Mouse (Mus musculus) MEL (cell line): ENCODE results near the gene Prph2. TPM values are rescaled to one million over a fixed set of nuclear protein-coding genes. Genes with fewer than 3 reads are reported as not detected.

ENCODE experiments used
- DNase-seq: peaks from one replicate; pipeline ENCODE4 v3.0.0; 2011; ENCODE audit warnings: low read depth, low spot score
- H3K27ac ChIP-seq: 2 replicates; pipeline ENCODE4 v1.5.1; 2012; ENCODE audit warnings: low read depth, mild to moderate bottlenecking, control low read depth, low read length, moderate library complexity; ENCODE audit not compliant: control insufficient read depth
- H3K27me3 ChIP-seq, 2 experiments: fragments of 150-350 bp in 1 of 2; sonication (generic) in 1 of 2; 2 replicates each; pipeline ENCODE4 v1.6.1; 2012; ENCODE audit warnings: low read length in 2 of 2, mild to moderate bottlenecking in 2 of 2, improper control_type of control experiment in 1 of 2, moderate library complexity in 1 of 2; ENCODE audit not compliant: insufficient read depth in 2 of 2, control insufficient read depth in 1 of 2
- H3K36me3 ChIP-seq, 2 experiments: 2 replicates each; pipeline ENCODE4 v1.6.1; 2012 to 2014; ENCODE audit warnings: low read length in 2 of 2, improper control_type of control experiment in 1 of 2, inconsistent platforms in 1 of 2, mild to moderate bottlenecking in 1 of 2; ENCODE audit not compliant: insufficient read depth in 2 of 2, control insufficient read depth in 1 of 2
- H3K4me1 ChIP-seq, 2 experiments: fragments of 150-350 bp in 1 of 2; sonication (generic) in 1 of 2; 2 replicates each; pipeline ENCODE4 v1.6.1; 2012; ENCODE audit warnings: low read length in 2 of 2, improper control_type of control experiment in 1 of 2, mild to moderate bottlenecking in 1 of 2; ENCODE audit not compliant: insufficient read depth in 2 of 2, control insufficient read depth in 1 of 2
- H3K4me3 ChIP-seq, 2 experiments: fragments of 150-350 bp in 1 of 2; sonication (generic) in 1 of 2; 2 replicates each; pipeline ENCODE4 v1.5.1; 2012; ENCODE audit warnings: low read depth in 2 of 2, low read length in 2 of 2, mild to moderate bottlenecking in 2 of 2, moderate library complexity in 2 of 2, control low read depth in 1 of 2, improper control_type of control experiment in 1 of 2; ENCODE audit not compliant: control insufficient read depth in 1 of 2, insufficient read depth in 1 of 2
- H3K79me2 ChIP-seq: 2 replicates; pipeline ENCODE4 v1.6.1; 2012; ENCODE audit warnings: mild to moderate bottlenecking, low read length, moderate library complexity; ENCODE audit not compliant: control insufficient read depth, poor library complexity, insufficient read depth
- H3K9ac ChIP-seq: 2 replicates; pipeline ENCODE4 v1.6.1; 2012; ENCODE audit warnings: low read depth, mild to moderate bottlenecking, control low read depth, low read length, moderate library complexity; ENCODE audit not compliant: control insufficient read depth, poor library complexity, severe bottlenecking
- H3K9me3 ChIP-seq: fragments of 150-350 bp; sonication (generic); replicated peaks from 2 replicates; pipeline ENCODE4 v1.6.1; 2012; ENCODE audit warnings: mild to moderate bottlenecking, low read length, improper control_type of control experiment, moderate library complexity; ENCODE audit not compliant: insufficient read depth
- BHLHE40 ChIP-seq: IDR thresholded peaks from 2 replicates; pipeline ENCODE4 v1.6.1; 2012; ENCODE audit warnings: low read depth, mild to moderate bottlenecking, inconsistent platforms, low read length, improper control_type of control experiment, borderline replicate concordance
- CHD1 ChIP-seq: IDR thresholded peaks from 2 replicates; pipeline ENCODE4 v1.6.1; 2012; ENCODE audit warnings: low read depth, mild to moderate bottlenecking, inconsistent platforms, low read length, improper control_type of control experiment
- CTCF ChIP-seq, 3 experiments: IDR thresholded peaks in 2 of 3; conservative IDR thresholded peaks in 1 of 3; 2 replicates each; pipeline ENCODE4 v1.5.1; 2011 to 2012; ENCODE audit warnings: low read length in 3 of 3, low read depth in 2 of 3, mild to moderate bottlenecking in 2 of 3, improper control_type of control experiment in 1 of 3, inconsistent platforms in 1 of 3, mixed read lengths in 1 of 3, moderate library complexity in 1 of 3; ENCODE audit not compliant: control insufficient read depth in 1 of 3, insufficient read depth in 1 of 3, poor library complexity in 1 of 3, severe bottlenecking in 1 of 3
- ELF1 ChIP-seq: IDR thresholded peaks from 2 replicates; pipeline ENCODE4 v1.6.1; 2014; ENCODE audit warnings: low read depth, mild to moderate bottlenecking, inconsistent platforms, low read length, improper control_type of control experiment, moderate library complexity
- GABPA ChIP-seq: IDR thresholded peaks from 2 replicates; pipeline ENCODE4 v1.6.1; 2012; ENCODE audit warnings: low read depth, mild to moderate bottlenecking, inconsistent platforms, low read length, improper control_type of control experiment, moderate library complexity
- JUND ChIP-seq: IDR thresholded peaks from 2 replicates; pipeline ENCODE4 v1.6.1; 2011; ENCODE audit warnings: low read depth, mild to moderate bottlenecking, improper control_type of control experiment, low read length
- KAT2A ChIP-seq: conservative IDR thresholded peaks from 2 replicates; pipeline ENCODE4 v1.6.1; 2012; ENCODE audit warnings: low read depth, low read length, improper control_type of control experiment, inconsistent platforms
- MAX ChIP-seq: IDR thresholded peaks from 2 replicates; pipeline ENCODE4 v1.6.1; 2011; ENCODE audit warnings: low read length, improper control_type of control experiment
- MEF2A ChIP-seq: IDR thresholded peaks from 2 replicates; pipeline ENCODE4 v1.6.1; 2014; ENCODE audit warnings: low read depth, mild to moderate bottlenecking, inconsistent platforms, low read length, improper control_type of control experiment; ENCODE audit not compliant: poor library complexity, insufficient replicate concordance, severe bottlenecking; ENCODE audit errors: extremely low read depth
- MXI1 ChIP-seq: IDR thresholded peaks from 2 replicates; pipeline ENCODE4 v1.6.1; 2011; ENCODE audit warnings: mild to moderate bottlenecking, low read depth, low read length, improper control_type of control experiment
- NRF1 ChIP-seq: IDR thresholded peaks from 2 replicates; pipeline ENCODE4 v1.6.1; 2014; ENCODE audit warnings: low read depth, mild to moderate bottlenecking, inconsistent platforms, low read length, improper control_type of control experiment, moderate library complexity; ENCODE audit not compliant: poor library complexity, insufficient read depth, severe bottlenecking
- POLR2AphosphoS2 ChIP-seq: IDR thresholded peaks from 2 replicates; pipeline ENCODE4 v1.6.1; 2011; ENCODE audit warnings: low read length, improper control_type of control experiment
- RAD21 ChIP-seq: IDR thresholded peaks from 2 replicates; pipeline ENCODE4 v1.6.1; 2011; ENCODE audit warnings: mild to moderate bottlenecking, low read depth, low read length, improper control_type of control experiment
- RCOR1 ChIP-seq: IDR thresholded peaks from 2 replicates; pipeline ENCODE4 v1.6.1; 2012; ENCODE audit warnings: low read depth, mild to moderate bottlenecking, inconsistent platforms, low read length, improper control_type of control experiment
- SMC3 ChIP-seq: IDR thresholded peaks from 2 replicates; pipeline ENCODE4 v1.6.1; 2011; ENCODE audit warnings: low read depth, low read length, improper control_type of control experiment
- TBP ChIP-seq: IDR thresholded peaks from 2 replicates; pipeline ENCODE4 v1.8.0; 2011; ENCODE audit warnings: low read depth, low read length, improper control_type of control experiment
- USF1 ChIP-seq: IDR thresholded peaks from 2 replicates; pipeline ENCODE4 v1.6.1; 2014; ENCODE audit warnings: low read depth, mild to moderate bottlenecking, inconsistent platforms, low read length, improper control_type of control experiment, moderate library complexity
- USF2 ChIP-seq, 2 experiments: IDR thresholded peaks; 2 replicates each; pipeline ENCODE4 v1.6.1; 2011 to 2012; ENCODE audit warnings: improper control_type of control experiment in 2 of 2, low read length in 2 of 2, borderline replicate concordance in 1 of 2, inconsistent platforms in 1 of 2, low read depth in 1 of 2, mild to moderate bottlenecking in 1 of 2; ENCODE audit not compliant: insufficient read depth in 1 of 2
- ZKSCAN1 ChIP-seq: IDR thresholded peaks from 2 replicates; pipeline ENCODE4 v1.6.1; 2012; ENCODE audit warnings: low read depth, mild to moderate bottlenecking, inconsistent platforms, low read length, improper control_type of control experiment, moderate library complexity
- polyA plus RNA-seq, 2 experiments: library from polyadenylated mRNA; stranded (reverse) in 1 of 2; unstranded in 1 of 2; fragments of >175 nt in 1 of 2; fragments of >200 nt in 1 of 2; gene quantifications; 2 replicates each; pipeline versions ENCODE4 v1.2.1 to v1.2.4; 2012; ENCODE audit warnings: low replicate concordance in 2 of 2, low read depth in 1 of 2; ENCODE audit not compliant: insufficient read length in 2 of 2, insufficient read depth in 1 of 2, missing spikeins in 1 of 2
- total RNA-seq: library from RNA; depleted of rRNA; stranded (reverse); fragments of 300-350 nt; gene quantifications from 2 replicates; pipeline ENCODE4 v1.2.3, GENCODE M21; 2012

Prph2 gene
- total and polyA plus RNA-seq, 3 experiments: not detected

GRCm38 (mm10) chr17:46890116-46890815 is 20.0 kb upstream of the Prph2 start, which contains the start of gene Tbcc (continued):
- TF ChIP-seq ELF1: peak; percentile 40
- peak; percentile 96 for TF ChIP-seq MXI1
- peak; percentile 70; the same call in 1 of the 2 replicates for TF ChIP-seq TBP
- TF ChIP-seq NRF1: no peak
- no peak for TF ChIP-seq RAD21
- TF ChIP-seq CTCF (IDR thresholded peaks at IDR 0.05 in 2 of 3, conservative IDR thresholded peaks at IDR 0.05 in 1 of 3; ENCODE audit: control insufficient read depth in 1 of 3, insufficient read depth in 1 of 3, low read depth in 2 of 3, low read length in 3 of 3, poor library complexity in 1 of 3, severe bottlenecking in 1 of 3): no peak
- peak; percentile 62; the same call in 1 of the 2 replicates for TF ChIP-seq ZKSCAN1
- no peak; the same call in 1 of the 2 replicates for TF ChIP-seq GABPA
- TF ChIP-seq POLR2AphosphoS2: peak; percentile 91
- TF ChIP-seq BHLHE40: 0 out of 2 replicates have a peak, but pooled peaks have one; percentile 17

DNA sequence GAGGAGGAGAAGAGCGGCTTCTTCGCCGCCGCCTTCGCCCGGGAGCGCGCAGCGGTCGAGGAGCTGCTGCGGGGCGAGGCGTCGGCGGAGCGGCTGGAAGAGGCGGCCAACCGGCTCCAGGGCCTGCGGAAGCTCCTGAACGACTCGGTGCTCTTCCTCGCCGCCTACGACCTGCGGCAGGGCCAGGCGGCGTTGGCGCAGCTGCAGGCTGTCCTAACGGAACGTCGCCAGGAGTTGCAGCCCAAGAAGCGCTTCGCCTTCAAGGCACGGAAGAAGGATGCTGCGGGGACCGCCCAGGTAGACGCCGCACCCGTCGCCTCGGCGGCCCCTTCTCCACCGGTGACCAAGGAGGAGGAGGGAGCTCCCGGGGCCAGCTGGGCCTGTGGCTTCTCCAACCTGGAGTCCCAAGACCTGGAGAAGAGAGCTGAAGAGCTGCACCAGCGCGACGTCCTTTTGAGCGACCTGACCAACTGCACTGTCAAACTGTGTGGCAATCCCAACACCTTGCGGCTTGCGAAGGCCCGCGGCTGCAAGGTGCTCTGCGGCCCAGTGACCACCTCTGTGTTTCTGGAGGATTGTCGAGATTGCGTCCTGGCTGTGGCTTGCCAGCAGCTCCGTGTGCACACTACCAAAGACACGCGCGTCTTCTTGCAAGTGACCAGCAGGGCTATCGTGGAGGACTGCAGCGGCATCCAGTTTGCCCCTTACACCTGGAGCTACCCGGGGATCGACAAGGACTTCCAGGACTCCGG is 19.2 kb upstream of the Prph2 start:
- Histone ChIP-seq H3K36me3 (peaks cover 0 to 18% of the 10 kb centered on the region in 2 experiments; a peak in 2 of 4 replicates), H3K4me1 (peaks cover 8 to 23% of the 10 kb centered on the region in 2 experiments; a peak in 3 of 4 replicates), H3K9ac (peak overlapping the region; percentile 93), H3K9me3 (no peaks in the 10 kb centered on the region), H3K79me2 (peaks cover 23% of the 10 kb centered on the region), H3K27ac (peak overlapping the region; percentile 78), H3K4me3 (peak overlapping the region; percentile 79 to 93), H3K27me3 (no peaks in the 10 kb centered on the region)
- no peak for DNase-seq
- TF ChIP-seq USF2 (IDR thresholded peaks at IDR 0.05; ENCODE audit: borderline replicate concordance in 1 of 2, insufficient read depth in 1 of 2, low read depth in 1 of 2, low read length in 2 of 2): no peak
- TF ChIP-seq JUND: no peak
- no peak for TF ChIP-seq MAX
- TF ChIP-seq SMC3: no peak
- TF ChIP-seq RCOR1: no peak
- no peak for TF ChIP-seq USF1
- TF ChIP-seq CHD1: no peak; the same call in 1 of the 2 replicates
- TF ChIP-seq NRF1: no peak
- no peak for TF ChIP-seq MXI1
- no peak for TF ChIP-seq KAT2A
- TF ChIP-seq MEF2A: no peak
